Mouse (Mus musculus) lung, postnatal 0 days (tissue): ENCODE measurements around the gene BC051142. TPM values are rescaled to one million over a fixed set of nuclear protein-coding genes. Genes with fewer than 3 reads are reported as not detected.
"Not testable (repeated sequence)": the region's sequence is repeated elsewhere in the genome, so short reads cannot be mapped to it uniquely, and the experiment has no call there.

Source experiments
- ATAC-seq: fragments of 200-750 bp; cut with Nextera tagmentation; 2 replicates; pipeline ENCODE4 v1.8.0; 2017; ENCODE audit warnings: moderate library complexity
- DNase-seq: peaks from one replicate; pipeline ENCODE4 v3.0.0-alpha.2; 2016; ENCODE audit warnings: low spot score
- H3K27ac ChIP-seq: fragments of 300-500 bp; sonication (generic); 2 replicates; pipeline ENCODE4 v1.5.1; 2014; ENCODE audit warnings: antibody characterized with exemption, mild to moderate bottlenecking, low read length, mixed read lengths
- H3K27me3 ChIP-seq: fragments of 300-500 bp; sonication (generic); replicated peaks from 2 replicates; pipeline ENCODE4 v1.6.1; 2014; ENCODE audit warnings: low read length, mixed read lengths; ENCODE audit not compliant: insufficient read depth
- H3K36me3 ChIP-seq: fragments of 300-500 bp; sonication (generic); 2 replicates; pipeline ENCODE4 v1.6.1; 2014; ENCODE audit warnings: low read length, mixed read lengths; ENCODE audit not compliant: insufficient read depth
- H3K4me1 ChIP-seq: fragments of 300-500 bp; sonication (generic); 2 replicates; pipeline ENCODE4 v1.6.1; 2014; ENCODE audit warnings: antibody characterized with exemption, low read depth, low read length, mixed read lengths; ENCODE audit not compliant: insufficient read depth
- H3K4me2 ChIP-seq: fragments of 300-500 bp; sonication (generic); replicated peaks from 2 replicates; pipeline ENCODE4 v1.6.1; 2014; ENCODE audit warnings: low read depth, mild to moderate bottlenecking, low read length, moderate library complexity, mixed read lengths
- H3K4me3 ChIP-seq: fragments of 300-500 bp; sonication (generic); 2 replicates; pipeline ENCODE4 v1.5.1; 2014; ENCODE audit warnings: low read depth, low read length
- H3K9ac ChIP-seq: fragments of 300-500 bp; sonication (generic); replicated peaks from 2 replicates; pipeline ENCODE4 v1.6.1; 2014; ENCODE audit warnings: low read depth, mild to moderate bottlenecking
- H3K9me3 ChIP-seq: fragments of 300-500 bp; sonication (generic); 2 replicates; pipeline ENCODE4 v1.6.1; 2016; ENCODE audit warnings: low read length, mixed read lengths
- CTCF ChIP-seq: IDR thresholded peaks from 2 replicates; pipeline ENCODE4 v1.5.1; 2016; ENCODE audit warnings: antibody characterized with exemption, mild to moderate bottlenecking
- EP300 ChIP-seq: IDR thresholded peaks from 2 replicates; pipeline ENCODE4 v1.6.1; 2016; ENCODE audit warnings: antibody characterized with exemption, mild to moderate bottlenecking, control low read depth
- WGBS: fragments of 180-500 bp; shearing (Covaris S2); extraction: QIAGEN DNeasy Blood & Tissue Kit; methylation state at CpG from one replicate; pipeline ENCODE4 v1.1.7; 2014; 5-methylcytosine and 5-hydroxymethylcytosine counted together
- polyA plus RNA-seq: library from polyadenylated mRNA; unstranded; fragments of >200 nt; fragmentation: Nextera tagmentation; extraction: Ambion mirVana; gene quantifications from 2 replicates; pipeline ENCODE4 v1.2.1, GENCODE M21; 2015

The BC051142 gene
- polyA plus RNA-seq, 1 experiment from 2014 or later = 0.24 TPM

GRCm38 (mm10) chr17:34492796-34493195 lies 94.2 kb downstream of the BC051142 start:
- no peak for ATAC-seq
- no peak overlapping the region for H3K27ac ChIP-seq
- TF ChIP-seq EP300 = no peak
- no peak for TF ChIP-seq CTCF
- no peak overlapping the region for H3K4me3 ChIP-seq
- no peak overlapping the region for H3K4me2 ChIP-seq
- no peaks in the 10 kb centered on the region for H3K4me1 ChIP-seq
- no peaks in the 10 kb centered on the region for H3K27me3 ChIP-seq
- no peak for DNase-seq
- no peaks in the 10 kb centered on the region for H3K36me3 ChIP-seq
- H3K9me3 ChIP-seq = no peaks in the 10 kb centered on the region
- H3K9ac ChIP-seq = no peak overlapping the region

GRCm38 (mm10) chr17:34495156-34495555 lies 96.5 kb downstream of the BC051142 start:
- 77% methylated on average over 2 of the region's 2 CpGs for WGBS
- not testable (repeated sequence) for ATAC-seq

GRCm38 (mm10) chr17:34496539-34496938 lies 97.9 kb downstream of the BC051142 start:
- Histone ChIP-seq H3K27ac (no peak overlapping the region), H3K4me2 (no peak overlapping the region), H3K36me3 (no peaks in the 10 kb centered on the region), H3K4me1 (no peaks in the 10 kb centered on the region), H3K9ac (no peak overlapping the region), H3K27me3 (no peaks in the 10 kb centered on the region), H3K4me3 (no peak overlapping the region), H3K9me3 (no peaks in the 10 kb centered on the region)
- no peak for DNase-seq
- WGBS = 83% methylated on average over 1 of the region's 2 CpGs
- ATAC-seq = no peak
- TF ChIP-seq EP300 (no peak), CTCF (no peak)

More at GRCm38 (mm10) chr17:34495156-34495555, 96.5 kb downstream of the BC051142 start:
- not testable (repeated sequence) for H3K9ac ChIP-seq, H3K9me3 ChIP-seq, H3K27me3 ChIP-seq, H3K27ac ChIP-seq, DNase-seq, H3K4me1 ChIP-seq, H3K36me3 ChIP-seq, H3K4me3 ChIP-seq, H3K4me2 ChIP-seq

- not testable (repeated sequence) for H3K4me1 ChIP-seq, H3K4me3 ChIP-seq, H3K9ac ChIP-seq, H3K27me3 ChIP-seq, DNase-seq, H3K27ac ChIP-seq, H3K9me3 ChIP-seq, H3K36me3 ChIP-seq, H3K4me2 ChIP-seq, ATAC-seq
- WGBS = 53% methylated on average over 3 of the region's 3 CpGs
Observed at GRCm38 (mm10) chr17:34497319-34497718, 98.7 kb downstream of the BC051142 start.

- not testable (repeated sequence) for DNase-seq, ATAC-seq, H3K9me3 ChIP-seq, H3K9ac ChIP-seq, H3K4me3 ChIP-seq, H3K27ac ChIP-seq, H3K4me2 ChIP-seq, H3K36me3 ChIP-seq, H3K27me3 ChIP-seq, H3K4me1 ChIP-seq
- 71% methylated on average over 2 of the region's 4 CpGs for WGBS
Observed at GRCm38 (mm10) chr17:34497726-34498125, 99.1 kb downstream of the BC051142 start.

GRCm38 (mm10) chr17:34507591-34507990 lies 109.0 kb downstream of the BC051142 start:
- H3K9me3 ChIP-seq = no peaks in the 10 kb centered on the region
- H3K36me3 ChIP-seq = no peaks in the 10 kb centered on the region
- DNase-seq = no peak
- H3K4me1 ChIP-seq = no peaks in the 10 kb centered on the region
- H3K27me3 ChIP-seq = no peaks in the 10 kb centered on the region
- no peak overlapping the region for H3K4me2 ChIP-seq
- TF ChIP-seq EP300 = no peak
- TF ChIP-seq CTCF = no peak
- H3K27ac ChIP-seq = no peak overlapping the region
- no peak overlapping the region for H3K9ac ChIP-seq
- no peak overlapping the region for H3K4me3 ChIP-seq
- no peak for ATAC-seq

Other genes with a start within 250 kb of the BC051142 start
- gene H2-DMb1, start 245.7 kb upstream of the BC051142 start, polyA plus RNA-seq = 6.9 and 7.2 TPM in 2 replicates
- gene Tap1, start 211.3 kb upstream of the BC051142 start, polyA plus RNA-seq = 11.6 and 12.6 TPM in 2 replicates
- 16.4 and 17.1 TPM in 2 replicates for gene Psmb9, start 211.1 kb upstream of the BC051142 start, polyA plus RNA-seq
- gene Psmb8, start 201.1 kb upstream of the BC051142 start, polyA plus RNA-seq = 54.9 and 58.6 TPM in 2 replicates
- gene Tap2, start 195.3 kb upstream of the BC051142 start, polyA plus RNA-seq = 23.9 and 26.1 TPM in 2 replicates
- 0.43 and 1.2 TPM in 2 replicates for gene H2-Ob, start 159.9 kb upstream of the BC051142 start, polyA plus RNA-seq
- gene H2-Ab1, start 141.1 kb upstream of the BC051142 start, polyA plus RNA-seq = 17.8 and 19.2 TPM in 2 replicates
- 15.8 and 20.6 TPM in 2 replicates for gene H2-Aa, start 111.0 kb upstream of the BC051142 start, polyA plus RNA-seq
- 11.9 and 12.6 TPM in 2 replicates for gene H2-Eb1, start 93.0 kb upstream of the BC051142 start, polyA plus RNA-seq
- not detected in 2 replicates for gene H2-Eb2, start 73.2 kb upstream of the BC051142 start, polyA plus RNA-seq
- 0.07 TPM in 1 of 2 replicates, not detected in the other for gene Btnl2, start 44.0 kb upstream of the BC051142 start, polyA plus RNA-seq
- gene Btnl1, start 21.7 kb upstream of the BC051142 start, polyA plus RNA-seq = not detected in 2 replicates
- 0.10 TPM in 1 of 2 replicates, not detected in the other for gene Btnl4, start 78.5 kb downstream of the BC051142 start, polyA plus RNA-seq
- gene Btnl6, start 118.5 kb downstream of the BC051142 start, polyA plus RNA-seq = 0.11 TPM in 1 of 2 replicates, not detected in the other
- 21.1 and 24.8 TPM in 2 replicates for gene Notch4, start 165.4 kb downstream of the BC051142 start, polyA plus RNA-seq
- 34.7 and 41.0 TPM in 2 replicates for gene Gpsm3, start 191.0 kb downstream of the BC051142 start, polyA plus RNA-seq
- 15.0 and 15.6 TPM in 2 replicates for gene Pbx2, start 192.4 kb downstream of the BC051142 start, polyA plus RNA-seq
- 3,782 and 4,046 TPM in 2 replicates for gene Ager, start 199.0 kb downstream of the BC051142 start, polyA plus RNA-seq
- 81.5 and 84.1 TPM in 2 replicates for gene Rnf5, start 204.9 kb downstream of the BC051142 start, polyA plus RNA-seq
- gene Agpat1, start 205.4 kb downstream of the BC051142 start, polyA plus RNA-seq = 35.7 and 40.0 TPM in 2 replicates
- gene Egfl8, start 217.2 kb downstream of the BC051142 start, polyA plus RNA-seq = 4.4 and 5.2 TPM in 2 replicates
- gene Ppt2, start 229.7 kb downstream of the BC051142 start, polyA plus RNA-seq = 22.4 and 24.9 TPM in 2 replicates
- 0.27 and 0.29 TPM in 2 replicates for gene Prrt1, start 230.7 kb downstream of the BC051142 start, polyA plus RNA-seq
- 12.2 and 14.5 TPM in 2 replicates for gene Fkbpl, start 245.9 kb downstream of the BC051142 start, polyA plus RNA-seq
- 42.5 and 47.3 TPM in 2 replicates for gene Atf6b, start 248.3 kb downstream of the BC051142 start, polyA plus RNA-seq